Mouse (Mus musculus) adrenal gland, adult 18-20 months (tissue): ENCODE data around the gene Prr29. TPM values are rescaled to one million over a fixed set of nuclear protein-coding genes. Genes with fewer than 3 reads are reported as not detected.
A peak's percentile ranks its signal among the peaks of the same experiment; 100 is the strongest.
"Not testable (repeated sequence)": the region's sequence is repeated elsewhere in the genome, so short reads cannot be mapped to it uniquely, and the experiment has no call there.

ENCODE experiments used
- DNase-seq, 2 experiments: peaks; one replicate each; pipeline ENCODE4 v3.0.0; 2021 to 2022; ENCODE audit warnings: low spot score in 2 of 2
- long read RNA-seq, 2 experiments: library from polyadenylated mRNA; stranded (forward); transcript quantifications; one replicate each; pipeline ENCODE4 v2.0.0; 2021
- total RNA-seq, 2 experiments: library from RNA; stranded (reverse); gene quantifications; 1 replicate in 1 of 2; 2 replicates in 1 of 2; pipeline ENCODE4 v1.2.3; 2021

Prr29 gene
- total RNA-seq: not detected
- long read RNA-seq, experiment 1: 0 reads
- long read RNA-seq, experiment 2: 0 reads

- no peak for DNase-seq
These were observed at the start of gene Prr29 for GRCm38 (mm10) chr11:106365366-106365765. Prr29 (plus strand) TSS chr11:106365472.

GRCm38 (mm10) chr11:106316416-106316815, 48.9 kb upstream of the Prr29 start:
- no peak for DNase-seq

- no peak for DNase-seq
These were observed 47.5 kb upstream of the Prr29 start for GRCm38 (mm10) chr11:106317801-106318200.

GRCm38 (mm10) chr11:106318406-106319366, 46.6 kb upstream of the Prr29 start:
- DNase-seq: no peak

GRCm38 (mm10) chr11:106324858-106325257, 40.4 kb upstream of the Prr29 start:
- no peak for DNase-seq

- peak; percentile 46 to 51 for DNase-seq
These were observed 39.6 kb upstream of the Prr29 start for GRCm38 (mm10) chr11:106325566-106326206.

- DNase-seq: no peak
These were observed 38.8 kb upstream of the Prr29 start for GRCm38 (mm10) chr11:106326475-106326874.

GRCm38 (mm10) chr11:106328521-106328920, 36.8 kb upstream of the Prr29 start:
- DNase-seq: no peak

GRCm38 (mm10) chr11:106329128-106329527, 36.1 kb upstream of the Prr29 start:
- no peak for DNase-seq

GRCm38 (mm10) chr11:106329682-106330081, 35.6 kb upstream of the Prr29 start:
- peak in 1 of 2 experiments; percentile 8 for DNase-seq

GRCm38 (mm10) chr11:106332458-106332857, 32.8 kb upstream of the Prr29 start:
- no peak for DNase-seq

GRCm38 (mm10) chr11:106334066-106334465, 31.2 kb upstream of the Prr29 start:
- DNase-seq: no peak

- DNase-seq: no peak
These were observed 27.2 kb upstream of the Prr29 start for GRCm38 (mm10) chr11:106338029-106338428.

GRCm38 (mm10) chr11:106338870-106339269, 26.4 kb upstream of the Prr29 start:
- DNase-seq: no peak

GRCm38 (mm10) chr11:106339323-106339722, 25.9 kb upstream of the Prr29 start:
- not testable (repeated sequence) for DNase-seq

- no peak for DNase-seq
These were observed 24.2 kb upstream of the Prr29 start for GRCm38 (mm10) chr11:106340990-106341520.

- DNase-seq: no peak
These were observed 20.4 kb upstream of the Prr29 start for GRCm38 (mm10) chr11:106344910-106345309.

GRCm38 (mm10) chr11:106349772-106350171, 15.5 kb upstream of the Prr29 start:
- DNase-seq: no peak

- no peak for DNase-seq
These were observed 14.4 kb upstream of the Prr29 start for GRCm38 (mm10) chr11:106350853-106351252.

GRCm38 (mm10) chr11:106351253-106351652, 14.0 kb upstream of the Prr29 start:
- no peak for DNase-seq

- DNase-seq: no peak
These were observed 13.3 kb upstream of the Prr29 start for GRCm38 (mm10) chr11:106351941-106352340.

- DNase-seq: no peak
These were observed 12.1 kb upstream of the Prr29 start, which contains the start of gene Scn4a for GRCm38 (mm10) chr11:106353188-106353587. Scn4a (minus strand) TSS chr11:106353288.
